Mouse (Mus musculus) midbrain, embryonic 14.5 days (tissue): ENCODE results near the gene Foxk1. TPM values are rescaled to one million over a fixed set of nuclear protein-coding genes. Genes with fewer than 3 reads are reported as not detected.
A peak's percentile ranks its signal among the peaks of the same experiment; 100 is the strongest.

Experiments used
- ATAC-seq: fragments of 200-750 bp; cut with Nextera tagmentation; 2 replicates; pipeline ENCODE4 v1.8.0; 2017; ENCODE audit warnings: moderate number of reproducible peaks, moderate library complexity; ENCODE audit not compliant: low FRiP score, low TSS enrichment
- DNase-seq: peaks from one replicate; pipeline ENCODE4 v3.0.0-alpha.2; 2015
- H3K27ac ChIP-seq: fragments of 300-500 bp; sonication (generic); replicated peaks from 2 replicates; pipeline ENCODE4 v1.5.1; 2014; ENCODE audit warnings: mild to moderate bottlenecking, low read depth, low read length, moderate library complexity
- H3K27me3 ChIP-seq: fragments of 300-500 bp; sonication (generic); 2 replicates; pipeline ENCODE4 v1.6.1; 2014; ENCODE audit warnings: low read length, control low read depth, mixed read lengths; ENCODE audit not compliant: control insufficient read depth, insufficient read depth
- H3K36me3 ChIP-seq: fragments of 300-500 bp; sonication (generic); 2 replicates; pipeline ENCODE4 v1.6.1; 2014; ENCODE audit warnings: low read length, control low read depth; ENCODE audit not compliant: control insufficient read depth, insufficient read depth
- H3K4me1 ChIP-seq: fragments of 300-500 bp; sonication (generic); 2 replicates; pipeline ENCODE4 v1.6.1; 2014; ENCODE audit warnings: mild to moderate bottlenecking, antibody characterized with exemption, low read length, control low read depth; ENCODE audit not compliant: control insufficient read depth, insufficient read depth
- H3K4me2 ChIP-seq: fragments of 300-500 bp; sonication (generic); 2 replicates; pipeline ENCODE4 v1.6.1; 2014; ENCODE audit warnings: mild to moderate bottlenecking, low read length, moderate library complexity
- H3K4me3 ChIP-seq: fragments of 300-500 bp; sonication (generic); replicated peaks from 2 replicates; pipeline ENCODE4 v1.5.1; 2014; ENCODE audit warnings: low read depth, low read length
- H3K9ac ChIP-seq: fragments of 300-500 bp; sonication (generic); replicated peaks from 2 replicates; pipeline ENCODE4 v1.6.1; 2014; ENCODE audit warnings: mild to moderate bottlenecking, low read length, moderate library complexity
- H3K9me3 ChIP-seq: fragments of 300-500 bp; sonication (generic); 2 replicates; pipeline ENCODE4 v1.6.1; 2016; ENCODE audit warnings: low read length, control low read depth, mixed read lengths; ENCODE audit not compliant: control insufficient read depth
- WGBS: fragments of 180-500 bp; shearing (Covaris S2); extraction: QIAGEN DNeasy Blood & Tissue Kit; methylation state at CpG from one replicate; pipeline ENCODE4 v1.1.7; 2014; 5-methylcytosine and 5-hydroxymethylcytosine counted together
- polyA plus RNA-seq: library from polyadenylated mRNA; unstranded; fragments of >200 nt; fragmentation: Nextera tagmentation; extraction: Ambion mirVana; gene quantifications from 2 replicates; pipeline ENCODE4 v1.2.1, GENCODE M21; 2014

Foxk1 gene
- 4.2 and 4.6 TPM in 2 replicates for polyA plus RNA-seq

- DNase-seq (peak; percentile 98), ATAC-seq (peak; percentile 90)
- H3K27me3 ChIP-seq = no peaks in the 10 kb centered on the region
- peaks cover 42% of the 10 kb centered on the region for H3K4me1 ChIP-seq
- peak within 1 kb of the TSS; percentile 79 for H3K4me2 ChIP-seq
- H3K4me3 ChIP-seq = peak within 1 kb of the TSS; percentile 85
- no peaks in the 10 kb centered on the region for H3K9me3 ChIP-seq
- WGBS = under 1% methylated on average over 60 of the region's 60 CpGs
- peak within 1 kb of the TSS; percentile 89 for H3K27ac ChIP-seq
- H3K9ac ChIP-seq = peak within 1 kb of the TSS; percentile 94
- no peaks in the 10 kb centered on the region for H3K36me3 ChIP-seq
Observed at GRCm38 (mm10) chr5:142400981-142401640, at the start of gene Foxk1. TSS of gene Foxk1 (plus strand) at chr5:142401497.

DNA sequence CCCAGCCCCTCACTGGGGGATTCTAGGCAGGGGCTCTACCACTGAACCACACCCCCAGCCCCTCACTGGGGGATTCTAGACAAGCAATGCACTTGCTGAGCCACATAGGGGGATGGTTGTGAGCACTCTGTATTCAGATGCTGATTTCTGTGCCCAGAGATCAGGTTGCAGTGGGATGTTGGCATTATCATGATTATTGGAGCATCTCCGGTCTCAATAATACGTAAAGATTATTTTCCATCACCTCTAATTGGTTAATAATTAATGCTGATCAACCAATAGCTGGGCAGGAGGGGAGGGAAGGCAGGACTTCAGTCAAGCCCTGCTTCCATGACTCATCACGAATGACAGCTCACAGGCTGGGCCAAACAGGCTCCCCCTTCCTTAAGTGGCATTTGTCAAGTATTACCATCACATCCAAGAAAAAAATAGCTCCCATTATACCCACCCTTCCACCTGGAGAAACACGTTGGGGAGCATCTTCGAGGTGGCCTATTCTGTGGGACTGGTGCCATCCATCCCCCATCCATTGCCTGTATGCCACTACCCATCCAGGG, 48.9 kb upstream of the Foxk1 start:
- H3K27ac ChIP-seq = no peak overlapping the region
- no peaks in the 10 kb centered on the region for H3K27me3 ChIP-seq
- ATAC-seq (no peak), DNase-seq (no peak)
- WGBS = 91% methylated on average over 5 of the region's 5 CpGs
- H3K4me3 ChIP-seq = no peak overlapping the region
- H3K36me3 ChIP-seq = no peaks in the 10 kb centered on the region
- no peak overlapping the region for H3K9ac ChIP-seq
- H3K9me3 ChIP-seq = no peaks in the 10 kb centered on the region
- no peak overlapping the region for H3K4me2 ChIP-seq
- H3K4me1 ChIP-seq = no peaks in the 10 kb centered on the region

GRCm38 (mm10) chr5:142355144-142355543, 46.2 kb upstream of the Foxk1 start:
- Histone ChIP-seq H3K36me3 (no peaks in the 10 kb centered on the region), H3K9ac (no peak overlapping the region), H3K9me3 (no peaks in the 10 kb centered on the region), H3K27me3 (no peaks in the 10 kb centered on the region), H3K4me3 (no peak overlapping the region), H3K4me2 (no peak overlapping the region), H3K4me1 (no peaks in the 10 kb centered on the region), H3K27ac (no peak overlapping the region)
- ATAC-seq (no peak), DNase-seq (no peak)
- 85% methylated on average over 3 of the region's 3 CpGs for WGBS

DNA sequence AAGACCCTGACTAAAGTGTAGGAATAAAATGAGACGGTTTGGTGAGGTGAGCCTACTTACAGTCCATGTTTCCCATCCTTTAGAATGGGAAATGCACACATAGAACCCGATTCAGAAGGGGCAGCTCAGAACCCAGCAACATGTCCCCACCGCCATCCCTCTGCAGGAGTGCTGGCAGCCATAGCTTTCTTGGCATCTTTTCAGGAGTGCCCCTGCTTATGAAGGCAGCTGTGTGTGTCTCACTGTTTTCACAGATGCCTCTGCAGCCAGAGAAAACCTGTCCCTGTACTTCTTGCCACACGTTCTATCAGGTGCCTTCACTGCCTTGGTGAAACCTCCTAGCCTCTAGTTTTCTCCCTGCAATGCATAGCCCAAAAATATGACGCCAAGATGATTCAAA, 40.1 kb upstream of the Foxk1 start:
- ATAC-seq = no peak
- H3K9me3 ChIP-seq = no peaks in the 10 kb centered on the region
- H3K4me3 ChIP-seq = no peak overlapping the region
- H3K9ac ChIP-seq = no peak overlapping the region
- no peaks in the 10 kb centered on the region for H3K36me3 ChIP-seq
- 66% methylated on average over 5 of the region's 5 CpGs for WGBS
- H3K27ac ChIP-seq = no peak overlapping the region
- no peak overlapping the region for H3K4me2 ChIP-seq
- DNase-seq = no peak
- H3K4me1 ChIP-seq = no peaks in the 10 kb centered on the region
- H3K27me3 ChIP-seq = no peaks in the 10 kb centered on the region

DNA sequence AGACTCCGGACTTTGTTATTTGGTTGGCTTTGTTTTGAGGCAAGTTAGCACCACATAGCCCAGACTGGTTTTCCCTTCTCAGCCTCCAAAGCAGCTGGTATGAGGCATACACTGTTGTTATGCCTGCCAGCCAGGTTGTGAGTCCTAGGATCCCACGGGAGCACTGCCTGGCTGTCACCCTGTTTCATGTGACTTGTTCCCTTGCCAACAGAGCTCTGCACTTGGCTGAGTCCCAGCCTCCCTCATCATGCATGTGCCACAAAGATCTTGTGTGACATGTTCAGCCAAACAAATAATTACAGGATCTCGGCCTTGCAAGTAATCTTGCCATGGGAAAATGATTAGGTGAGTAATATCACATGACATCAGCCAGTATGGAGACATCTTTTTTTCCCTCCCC, 38.4 kb upstream of the Foxk1 start:
- no peak for ATAC-seq
- no peak overlapping the region for H3K27ac ChIP-seq
- WGBS = 74% methylated on average over 3 of the region's 3 CpGs

GRCm38 (mm10) chr5:142364095-142364494, 37.2 kb upstream of the Foxk1 start:
- Histone ChIP-seq H3K36me3 (no peaks in the 10 kb centered on the region), H3K4me3 (no peak overlapping the region), H3K9me3 (no peaks in the 10 kb centered on the region), H3K27me3 (no peaks in the 10 kb centered on the region), H3K9ac (no peak overlapping the region), H3K27ac (no peak overlapping the region), H3K4me2 (no peak overlapping the region), H3K4me1 (peaks cover 12% of the 10 kb centered on the region; the same call in 1 of the 2 replicates)
- no peak for DNase-seq
- no peak for ATAC-seq
- WGBS = 65% methylated on average over 5 of the region's 5 CpGs

More for the DNA sequence above, 38.4 kb upstream of the Foxk1 start:
- peak; percentile 69 for DNase-seq
- no peak overlapping the region; the same call in 1 of the 2 replicates for H3K9ac ChIP-seq
- H3K4me1 ChIP-seq = peaks cover 6% of the 10 kb centered on the region; the same call in 1 of the 2 replicates
- H3K4me2 ChIP-seq = no peak overlapping the region
- no peaks in the 10 kb centered on the region for H3K27me3 ChIP-seq
- H3K36me3 ChIP-seq = no peaks in the 10 kb centered on the region
- H3K9me3 ChIP-seq = no peaks in the 10 kb centered on the region
- H3K4me3 ChIP-seq = no peak overlapping the region

DNA sequence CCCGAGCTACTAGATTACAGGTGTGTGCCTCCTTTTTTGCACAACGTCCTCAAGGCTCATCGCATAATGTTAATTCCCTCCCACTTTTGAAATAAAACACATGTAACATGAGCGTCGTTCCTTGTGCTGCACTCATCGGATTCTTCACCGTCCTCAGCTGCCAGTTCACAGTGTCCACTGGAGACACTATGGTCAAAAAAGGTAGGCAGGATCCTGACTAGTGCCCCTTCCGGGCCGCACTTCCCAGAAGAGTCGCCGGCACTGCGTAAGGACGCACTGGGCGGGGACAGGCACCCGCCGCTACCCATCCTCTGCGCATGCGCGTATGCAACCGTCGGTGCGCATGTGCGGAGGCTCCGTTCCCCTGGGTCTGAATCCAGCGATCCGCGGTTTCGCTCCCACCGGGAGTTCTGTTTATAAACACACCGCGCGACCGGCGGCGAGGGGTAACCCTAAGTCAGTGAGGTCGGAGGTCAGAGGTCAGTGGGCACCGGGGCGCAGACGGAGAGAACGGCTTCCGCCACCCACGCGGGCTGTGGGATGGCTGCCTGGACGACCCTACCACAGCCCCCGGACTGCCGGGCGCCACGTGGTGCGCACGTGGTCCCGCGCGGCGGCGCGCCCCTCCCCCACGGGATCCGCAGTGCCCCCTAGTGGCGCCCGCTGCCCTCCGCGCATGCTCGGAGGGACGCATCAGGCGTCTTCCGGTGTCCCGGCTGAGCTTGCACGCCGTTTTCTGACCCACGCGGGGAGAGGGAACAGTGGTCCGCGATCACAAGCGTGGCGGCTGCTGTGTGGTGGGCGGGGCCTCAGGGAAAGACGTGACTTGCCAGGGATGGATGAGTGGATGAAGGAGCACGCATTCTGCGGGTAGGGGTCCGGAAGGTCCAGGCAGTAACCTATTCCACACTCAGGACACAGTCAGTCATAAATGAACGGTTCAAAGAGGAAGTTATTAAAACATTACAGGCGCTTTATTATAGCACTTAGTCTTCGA, 33.9 kb upstream of the Foxk1 start:
- Histone ChIP-seq H3K27me3 (no peaks in the 10 kb centered on the region), H3K4me2 (peak overlapping the region; percentile 71), H3K27ac (peak overlapping the region; percentile 72), H3K4me1 (peaks cover 19% of the 10 kb centered on the region), H3K36me3 (no peaks in the 10 kb centered on the region), H3K4me3 (peak overlapping the region; percentile 61), H3K9me3 (no peaks in the 10 kb centered on the region), H3K9ac (peak overlapping the region; percentile 57)
- DNase-seq (peak; percentile 98), ATAC-seq (peak; percentile 91)
- WGBS = under 1% methylated on average over 83 of the region's 83 CpGs

- DNase-seq (no peak), ATAC-seq (no peak)
- H3K36me3 ChIP-seq = no peaks in the 10 kb centered on the region
- H3K9ac ChIP-seq = peak overlapping the region; percentile 57
- 59% methylated on average over 5 of the region's 5 CpGs for WGBS
- peak overlapping the region; percentile 61 for H3K4me3 ChIP-seq
- no peaks in the 10 kb centered on the region for H3K9me3 ChIP-seq
- H3K4me1 ChIP-seq = peaks cover 25% of the 10 kb centered on the region
- H3K27me3 ChIP-seq = no peaks in the 10 kb centered on the region
- H3K27ac ChIP-seq = peak overlapping the region; percentile 72; the same call in 1 of the 2 replicates
- peak overlapping the region; percentile 71 for H3K4me2 ChIP-seq
Observed at GRCm38 (mm10) chr5:142368122-142368521, 33.2 kb upstream of the Foxk1 start.
